Mouse (Mus musculus) cerebellum, adult 2 months (tissue): Measurements from ENCODE around the gene Cspg4.

ENCODE experiments used
- CTCF ChIP-seq: fragments of 200-500 bp; IDR thresholded peaks from 2 replicates; pipeline ENCODE4 v1.5.1; 2011; ENCODE audit warnings: low read depth, mild to moderate bottlenecking, control low read depth, low read length, moderate library complexity, borderline replicate concordance; ENCODE audit not compliant: insufficient read depth
- POLR2A ChIP-seq: fragments of 200-500 bp; IDR thresholded peaks from 2 replicates; pipeline ENCODE4 v1.6.1; 2011; ENCODE audit warnings: low read length, control low read depth, borderline replicate concordance; ENCODE audit not compliant: insufficient read depth

- TF ChIP-seq POLR2A = no peak
- TF ChIP-seq CTCF = peak; percentile 89
Observed at GRCm38 (mm10) chr9:56843679-56844188, 21.1 kb upstream of the Cspg4 start.
